Mouse (Mus musculus) forebrain, embryonic 11.5 days (tissue): ENCODE results near the gene Spz1. TPM values are rescaled to one million over a fixed set of nuclear protein-coding genes. Genes with fewer than 3 reads are reported as not detected.

Source experiments
- ATAC-seq: fragments of 200-750 bp; cut with Nextera tagmentation; replicated peaks from 2 replicates; pipeline ENCODE4 v1.8.0; 2017; ENCODE audit warnings: moderate TSS enrichment; ENCODE audit not compliant: low FRiP score
- DNase-seq: peaks from one replicate; pipeline ENCODE4 v3.0.0-alpha.2; 2017; ENCODE audit warnings: low spot score
- H3K27ac ChIP-seq: fragments of 300-500 bp; sonication (generic); 2 replicates; pipeline ENCODE4 v1.5.1; 2014; ENCODE audit warnings: low read depth, low read length
- H3K27me3 ChIP-seq: fragments of 300-500 bp; sonication (generic); 2 replicates; pipeline ENCODE4 v1.6.1; 2014; ENCODE audit warnings: mild to moderate bottlenecking, low read length, mixed read lengths; ENCODE audit not compliant: control insufficient read depth, insufficient read depth
- H3K36me3 ChIP-seq: fragments of 300-500 bp; sonication (generic); 2 replicates; pipeline ENCODE4 v1.6.1; 2014; ENCODE audit warnings: mild to moderate bottlenecking, low read length, moderate library complexity, mixed read lengths; ENCODE audit not compliant: control insufficient read depth, insufficient read depth
- H3K4me1 ChIP-seq: fragments of 300-500 bp; sonication (generic); replicated peaks from 2 replicates; pipeline ENCODE4 v1.6.1; 2014; ENCODE audit warnings: low read length, mixed read lengths; ENCODE audit not compliant: control insufficient read depth, insufficient read depth
- H3K4me2 ChIP-seq: fragments of 300-500 bp; sonication (generic); 2 replicates; pipeline ENCODE4 v1.6.1; 2014; ENCODE audit warnings: low read depth, mild to moderate bottlenecking, low read length, moderate library complexity, mixed read lengths; ENCODE audit not compliant: severe bottlenecking
- H3K4me3 ChIP-seq: fragments of 300-500 bp; sonication (generic); 2 replicates; pipeline ENCODE4 v1.5.1; 2014; ENCODE audit warnings: low read depth, low read length
- H3K9ac ChIP-seq: fragments of 300-500 bp; sonication (generic); 2 replicates; pipeline ENCODE4 v1.6.1; 2014; ENCODE audit warnings: low read length
- H3K9me3 ChIP-seq: fragments of 300-500 bp; sonication (generic); 2 replicates; pipeline ENCODE4 v1.6.1; 2016; ENCODE audit warnings: low read length, mixed read lengths; ENCODE audit not compliant: control insufficient read depth
- WGBS: fragments of 180-500 bp; shearing (Covaris S2); extraction: QIAGEN DNeasy Blood & Tissue Kit; methylation state at CpG from one replicate; pipeline ENCODE4 v1.1.7; 2014; 5-methylcytosine and 5-hydroxymethylcytosine counted together
- polyA plus RNA-seq: library from polyadenylated mRNA; unstranded; fragments of >200 nt; fragmentation: Nextera tagmentation; extraction: Ambion mirVana; gene quantifications from 2 replicates; pipeline ENCODE4 v1.2.1, GENCODE M21; 2014

The Spz1 gene
- polyA plus RNA-seq, 1 experiment from 2014 or later = not detected

DNA sequence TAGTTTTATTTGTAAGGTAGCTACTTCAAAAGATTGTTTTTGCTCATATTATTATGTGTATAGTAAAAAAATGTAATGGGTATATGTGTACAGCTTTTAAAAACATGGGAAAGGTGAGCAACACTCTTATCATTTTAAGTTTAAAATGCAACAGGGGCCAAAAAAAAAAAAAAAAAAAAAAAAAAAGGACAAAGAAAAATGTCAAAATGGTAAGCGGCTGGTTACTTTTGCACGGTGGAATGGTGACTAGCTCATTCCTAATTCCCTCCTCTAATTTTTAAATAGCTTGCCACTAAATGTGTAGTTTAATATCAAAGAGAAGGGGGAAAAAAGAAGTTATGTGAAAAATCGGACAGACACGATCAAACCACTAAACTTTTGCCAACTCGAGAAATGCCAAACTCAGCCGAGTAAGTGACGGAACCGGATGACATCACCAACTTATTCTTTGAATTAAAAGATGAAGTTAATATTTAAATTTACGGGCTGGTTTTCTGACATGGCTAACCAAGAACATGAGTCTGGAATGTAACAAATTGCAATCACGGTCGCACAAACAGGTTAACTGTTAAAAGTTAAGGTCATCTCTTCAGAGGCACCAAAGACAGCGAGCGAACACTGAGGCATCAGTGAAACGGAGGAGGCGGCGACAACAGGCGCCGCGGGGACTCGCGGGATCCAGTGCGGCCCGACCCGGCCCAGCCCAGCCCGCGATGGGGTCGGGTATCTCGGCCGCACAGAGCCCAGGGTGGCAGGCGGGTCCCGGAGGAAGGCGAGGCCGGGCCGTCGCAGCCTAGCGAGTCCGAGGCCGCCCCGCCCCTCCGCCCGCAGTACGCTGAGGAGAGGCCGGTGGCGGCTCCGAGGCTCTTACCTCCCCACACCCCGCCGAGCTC, 45.9 kb downstream of the Spz1 start:
- Histone ChIP-seq H3K9me3 (no peaks in the 10 kb centered on the region), H3K4me2 (peak overlapping the region; percentile 84), H3K36me3 (no peaks in the 10 kb centered on the region), H3K4me1 (no peaks in the 10 kb centered on the region), H3K27me3 (no peaks in the 10 kb centered on the region), H3K27ac (peak overlapping the region; percentile 90), H3K4me3 (peak overlapping the region; percentile 68), H3K9ac (peak overlapping the region; percentile 83)
- WGBS = 5% methylated on average over 34 of the region's 47 CpGs
- ATAC-seq = peak; percentile 92
- DNase-seq = no peak

Other genes with a start within 250 kb of the Spz1 start
- gene Dhfr, start 221.4 kb downstream of the Spz1 start, polyA plus RNA-seq = 29.1 and 29.6 TPM in 2 replicates
- 39.0 and 43.8 TPM in 2 replicates for gene Msh3, start 221.2 kb downstream of the Spz1 start, polyA plus RNA-seq
- 0.08 TPM in 1 of 2 replicates, not detected in the other for gene Ankrd34b, start 150.3 kb downstream of the Spz1 start, polyA plus RNA-seq
- gene Fam151b, start 92.2 kb downstream of the Spz1 start, polyA plus RNA-seq = not detected in 2 replicates
- gene Zfyve16, start 45.3 kb downstream of the Spz1 start, polyA plus RNA-seq = 12.1 and 13.0 TPM in 2 replicates
- 6.6 and 7.7 TPM in 2 replicates for gene Serinc5, start 34.9 kb upstream of the Spz1 start, polyA plus RNA-seq
- 1.8 and 2.0 TPM in 2 replicates for gene Thbs4, start 218.6 kb upstream of the Spz1 start, polyA plus RNA-seq